Comparison of ENCODE assay signal across 28 mouse cellular contexts in genomic region chr3:53305860-53306259, GRCm38 (mm10).
A peak's percentile ranks its signal among the peaks of the same experiment; 100 is the strongest.
DNase-seq lines count a peak whose midpoint lies in the region; ATAC-seq and TF ChIP-seq lines count a peak whose summit lies in the region.
"Had no signal": no experiment of that assay in that cellular context is flagged by ENCODE, and none has a peak within 500 bp of the region (broad histone marks: within the 10 kb centered on the region; RNA-seq: fewer than 3 reads in every experiment).

No protein-coding gene starts in this region.

- in situ Hi-C loops in Patski (cut with MboI; ENCODE audit: low pct_unique_long_range_greater_than_20kb), result no loop called here

- DNase-seq in heart, adult 11 months, result peak; percentile 63
- no peak for DNase-seq in heart, postnatal 14 days
- DNase-seq in layer of hippocampus, adult 2 months (ENCODE audit: low spot score in 2 of 2), result no peak
- no peak for DNase-seq in layer of hippocampus, adult 9-11 months
- DNase-seq in Patski (ENCODE audit: low read depth, low spot score), result no peak
- DNase-seq in ZHBTc4 (ENCODE audit: low read depth, low spot score), result peak; percentile 73
- no peak for DNase-seq in frontal cortex, adult 2 months (ENCODE audit: extremely low spot score in 1 of 2, low spot score in 1 of 2)
- no peak for DNase-seq in spleen, postnatal 10 days (ENCODE audit: low spot score in 2 of 2)
- DNase-seq: adrenal gland, adult 2 months; adrenal gland, postnatal 10 days; adrenal gland, postnatal 25 days; B cell, adult 2 months; cerebellum, adult 11 months; cerebellum, adult 18-20 months; cerebellum, adult 8-10 months; cerebellum, adult 9-11 months; cerebellum, postnatal 14 days; cerebellum, postnatal 36 days; embryo, embryonic 11 days had no signal

- POLR2A ChIA-PET in Patski (lab: Charles Lee), result no interaction called here

- H3K27ac ChIP-seq in layer of hippocampus, adult 2 months, result no peak overlapping the region
- H3K27ac ChIP-seq: embryonic facial prominence, embryonic 13.5 days; embryonic facial prominence, embryonic 15.5 days; forebrain, embryonic 10.5 days; forebrain, embryonic 12.5 days had no signal

- no peak for ATAC-seq in Patski
- ATAC-seq: CD4-positive, CD25-positive, alpha-beta regulatory T cell, adult 4 months; forebrain, embryonic 14.5 days; forebrain, embryonic 16.5 days had no signal

- TF ChIP-seq CTCF in layer of hippocampus, adult 2 months (conservative IDR thresholded peaks at IDR 0.05), result 0 out of 2 replicates have a peak, but pooled peaks have one; percentile 5
- TF ChIP-seq CTCF in Patski (IDR thresholded peaks at IDR 0.05), result peak; percentile 33

- H3K4me3 ChIP-seq in layer of hippocampus, adult 2 months, result no peak overlapping the region
- H3K4me3 ChIP-seq: embryonic facial prominence, embryonic 13.5 days; embryonic facial prominence, embryonic 15.5 days; erythroblast, embryonic 14.5 days; forebrain, embryonic 10.5 days; forebrain, embryonic 12.5 days had no signal

- CTCF ChIA-PET in Patski (lab: Charles Lee), result interaction anchor here (0.8 to 2.2 kb wide), 9 partner anchors 11 to 277 kb away, joined by 3 to 9 read pairs (median 3); no protein-coding TSS in a partner anchor

- H3K27me3 ChIP-seq in Patski, result no peaks in the 10 kb centered on the region
- H3K27me3 ChIP-seq: CH12.LX; embryonic facial prominence, embryonic 13.5 days; embryonic facial prominence, embryonic 15.5 days; forebrain, embryonic 12.5 days had no signal

- intact Hi-C loops in heart, postnatal 14 days (cut with DNase I), result no loop called here

Comparison
In these comparisons a context has a peak if more than half of its experiments do, and no peak if none do; other contexts are left out.
1. DNase-seq: peak in heart, adult 11 months (single experiment) and ZHBTc4 (single experiment); none in heart, postnatal 14 days (0 of 2), layer of hippocampus, adult 2 months (0 of 2), layer of hippocampus, adult 9-11 months (single experiment), Patski (single experiment), frontal cortex, adult 2 months (0 of 2) and spleen, postnatal 10 days (0 of 2).